Mouse (Mus musculus) gastrocnemius, postnatal 14 days (tissue): ENCODE data around the gene Col4a6. TPM values are rescaled to one million over a fixed set of nuclear protein-coding genes. Genes with fewer than 3 reads are reported as not detected.

Source experiments
- DNase-seq: peaks from one replicate; pipeline ENCODE4 v3.0.0; 2021; ENCODE audit warnings: mixed read lengths
- intact Hi-C: fragments of 180-260 bp; cut with DNase I; formaldehyde crosslinking; loops from one replicate; pipeline ENCODE4 v1.15.1; 2025; ENCODE audit warnings: low total_unique reads
- total RNA-seq, 2 experiments: library from RNA; stranded (reverse); gene quantifications; 2 replicates each; pipeline ENCODE4 v1.2.3; 2021

The Col4a6 gene
- total RNA-seq, 2 experiments from 2014 or later, result 0.18 to 0.27 TPM

DNA sequence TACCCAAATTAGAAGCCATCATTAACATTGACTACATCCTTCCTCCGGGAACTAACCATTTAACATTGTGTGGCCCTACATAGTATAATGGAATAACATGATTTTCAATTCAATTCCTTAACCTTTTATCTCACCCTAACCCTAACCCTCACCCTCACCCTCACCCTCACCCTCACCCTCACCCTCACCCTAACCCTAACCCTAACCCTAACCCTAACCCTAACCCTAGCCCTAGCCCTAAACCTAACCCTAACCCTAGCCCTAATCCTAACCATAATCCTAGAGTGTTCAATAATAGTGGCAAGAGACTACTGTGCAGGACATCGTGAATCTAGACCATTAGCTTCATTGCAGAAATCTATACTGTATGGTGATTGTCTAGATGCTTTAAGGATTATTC is 197.5 kb downstream of the Col4a6 start:
- intact Hi-C loops, result no loop called here

DNA sequence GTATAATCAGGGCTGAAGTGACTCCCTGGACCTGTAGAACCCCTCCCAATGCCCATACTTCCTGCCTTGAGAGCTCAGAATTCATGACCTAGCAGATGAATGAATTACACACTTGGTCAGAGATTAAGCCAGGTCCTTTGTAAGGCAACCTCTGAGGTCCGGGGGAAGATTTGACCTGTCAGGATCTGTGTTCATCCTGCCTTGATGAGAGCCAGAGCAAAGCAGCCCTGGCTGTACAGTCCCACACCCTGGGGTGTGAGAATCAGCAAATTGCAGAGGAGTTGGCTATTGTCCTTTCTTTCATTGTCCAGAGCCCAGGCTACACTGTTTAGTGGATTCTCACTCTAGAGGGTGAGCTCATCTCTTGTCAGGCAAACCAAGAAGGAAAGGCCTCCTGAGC is 207.9 kb downstream of the Col4a6 start:
- intact Hi-C loops, result no loop called here
- no peak for DNase-seq

More for the DNA sequence above, 197.5 kb downstream of the Col4a6 start:
- no peak for DNase-seq

DNA sequence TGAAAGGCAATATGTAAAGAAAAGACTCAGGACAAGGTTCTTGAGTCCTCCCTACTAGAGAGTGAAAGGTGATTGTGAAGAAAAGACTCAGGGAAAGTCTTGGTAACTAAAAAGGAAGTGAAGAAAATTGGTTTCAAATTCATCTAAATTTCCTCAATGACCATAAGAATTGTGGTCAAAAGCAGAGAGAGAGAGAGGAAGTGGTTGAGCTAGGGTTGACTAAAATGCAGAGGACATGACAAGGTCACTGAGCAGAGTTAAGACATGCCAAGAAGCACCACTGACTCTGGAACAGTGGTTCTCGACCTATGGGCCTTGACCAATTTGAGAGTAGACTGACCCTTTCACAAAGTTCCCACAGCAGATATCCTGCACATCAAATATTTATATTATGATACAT is 224.2 kb downstream of the Col4a6 start:
- no peak for DNase-seq
- intact Hi-C loops, result no loop called here

DNA sequence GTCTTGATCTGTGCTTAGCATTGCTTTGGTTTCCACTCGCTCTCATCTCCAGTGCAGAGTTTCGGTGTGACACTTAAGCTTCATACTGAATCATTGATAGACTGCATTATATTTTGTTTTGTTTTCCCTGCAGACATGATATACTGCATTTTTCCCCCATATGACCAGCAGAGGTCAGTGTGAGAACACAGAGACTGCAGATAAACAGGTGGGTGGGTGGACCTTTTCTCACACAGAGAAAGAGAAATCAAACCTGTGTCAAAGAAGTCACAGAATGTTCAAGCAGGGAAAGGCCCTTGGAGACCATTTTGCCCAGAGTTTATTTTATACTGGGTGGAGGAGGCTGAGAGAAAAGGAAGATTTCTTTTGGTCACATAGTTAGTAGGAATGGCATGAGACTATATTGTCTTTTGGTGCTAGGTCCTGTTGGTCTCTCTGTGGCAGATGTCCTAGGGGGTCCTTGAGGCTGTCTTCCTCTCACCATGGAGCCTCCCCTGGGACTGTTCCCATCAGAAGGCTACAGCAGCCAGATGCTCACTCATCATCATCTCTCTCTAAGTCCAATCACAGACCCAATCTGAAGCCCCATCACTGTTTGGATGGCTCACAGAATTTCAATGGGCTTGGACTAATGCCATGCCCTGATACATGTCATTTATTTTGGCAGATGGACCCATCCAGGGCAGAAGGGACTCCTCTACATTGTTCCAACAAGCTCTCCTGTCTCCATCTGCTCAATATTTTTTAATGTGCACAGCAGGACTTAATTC is 237.1 kb downstream of the Col4a6 start:
- DNase-seq, result no peak
- intact Hi-C loops, result loop anchor here (10.0 kb wide), 1 partner anchor 858 kb away; no protein-coding TSS in a partner anchor

DNA sequence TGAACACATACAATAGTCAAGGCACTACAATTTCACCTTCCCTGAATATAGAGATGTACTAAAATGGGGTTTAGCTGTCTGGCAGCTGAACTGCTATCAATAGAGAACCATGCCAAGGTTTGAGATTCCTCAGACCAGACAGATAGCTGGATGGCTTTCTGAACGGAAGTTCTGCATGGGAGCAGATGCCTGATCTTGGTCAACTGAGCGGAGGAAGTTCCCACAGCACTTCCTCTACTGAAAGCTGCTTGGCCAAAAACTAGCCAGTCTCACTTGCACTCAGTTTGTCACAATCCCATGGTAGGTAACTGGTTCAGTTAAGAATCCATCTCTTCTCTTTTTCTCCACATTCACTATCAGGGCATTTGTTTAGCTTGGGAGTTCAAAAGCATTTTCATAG is 245.7 kb downstream of the Col4a6 start:
- DNase-seq, result no peak
- intact Hi-C loops, result no loop called here

DNA sequence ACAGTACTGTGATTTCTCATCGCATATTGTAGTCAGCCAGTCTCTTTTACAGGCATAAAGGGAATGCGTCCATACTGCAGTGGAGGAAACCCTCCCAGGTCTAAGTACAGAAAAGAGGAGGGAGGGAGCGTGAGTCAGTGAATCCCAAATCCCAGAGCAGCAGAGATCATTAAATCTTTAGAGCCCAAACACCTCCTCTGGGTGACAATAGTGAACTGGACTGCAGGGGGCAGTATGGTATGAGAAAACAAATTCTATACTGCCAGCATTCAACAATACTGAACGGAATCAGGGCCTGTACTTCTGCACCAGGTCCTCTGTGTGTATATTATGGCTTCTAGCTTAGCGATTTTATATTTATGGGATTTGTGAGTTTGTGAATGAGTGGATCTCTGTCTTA is 261.1 kb downstream of the Col4a6 start:
- peak; percentile 26 for DNase-seq
- intact Hi-C loops, result no loop called here

DNA sequence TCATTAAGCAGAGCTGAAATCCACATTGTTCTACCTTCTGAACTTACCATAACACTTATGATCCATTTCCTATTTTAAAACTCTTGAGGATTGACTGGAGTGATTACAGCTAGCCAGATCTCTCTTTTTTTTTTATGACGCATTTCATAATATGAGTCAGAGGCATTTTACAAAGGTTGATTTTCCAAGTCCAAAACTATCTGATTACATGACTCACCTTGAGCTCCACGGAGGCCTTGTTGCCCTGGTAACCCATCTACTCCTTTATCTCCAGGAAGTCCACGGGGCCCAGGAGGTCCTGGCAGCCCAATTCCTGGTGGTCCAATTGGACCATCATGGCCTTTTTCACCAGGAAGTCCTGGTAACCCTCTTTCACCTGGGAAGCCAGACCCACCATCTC is 274.9 kb downstream of the Col4a6 start:
- DNase-seq, result no peak
- intact Hi-C loops, result no loop called here

DNA sequence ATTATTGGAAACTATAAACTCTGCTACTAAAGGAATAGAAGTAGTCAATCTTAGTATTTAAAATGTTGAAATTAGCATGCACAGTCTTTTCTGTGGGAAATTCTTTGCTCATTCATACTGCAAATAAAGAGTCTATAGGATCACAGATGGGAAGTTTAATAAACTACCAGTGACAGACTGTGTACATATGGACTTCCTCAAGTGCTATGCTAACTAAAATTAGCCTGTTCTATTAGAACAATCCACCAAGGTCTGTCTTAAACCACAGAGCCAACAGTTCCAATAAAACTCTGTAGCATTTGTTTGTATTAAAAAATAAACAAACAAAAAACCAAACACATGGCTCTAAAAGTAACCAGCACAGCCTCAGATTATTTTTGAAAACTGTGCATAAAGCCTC is 278.8 kb downstream of the Col4a6 start:
- no peak for DNase-seq
- intact Hi-C loops, result no loop called here

DNA sequence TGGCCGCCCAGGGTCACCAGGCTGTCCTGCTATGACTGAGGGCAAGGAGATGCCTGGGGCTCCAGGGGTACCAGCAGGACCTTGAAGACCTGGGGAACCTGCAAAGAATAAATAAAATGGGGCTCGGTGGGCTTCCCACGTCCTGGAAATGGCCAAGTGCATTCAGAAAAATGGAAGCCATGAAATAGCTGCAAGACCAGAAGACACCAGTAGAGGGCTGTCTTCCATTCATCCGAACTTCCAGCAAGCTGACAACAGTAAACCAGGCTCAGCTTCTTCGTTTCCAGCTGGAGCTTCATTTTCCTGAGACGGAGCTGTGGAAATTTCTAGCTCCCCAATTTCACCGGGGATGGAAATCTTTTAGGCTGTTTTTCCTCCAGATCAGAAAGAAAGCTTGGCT is 298.5 kb downstream of the Col4a6 start:
- intact Hi-C loops, result no loop called here
- no peak for DNase-seq

DNA sequence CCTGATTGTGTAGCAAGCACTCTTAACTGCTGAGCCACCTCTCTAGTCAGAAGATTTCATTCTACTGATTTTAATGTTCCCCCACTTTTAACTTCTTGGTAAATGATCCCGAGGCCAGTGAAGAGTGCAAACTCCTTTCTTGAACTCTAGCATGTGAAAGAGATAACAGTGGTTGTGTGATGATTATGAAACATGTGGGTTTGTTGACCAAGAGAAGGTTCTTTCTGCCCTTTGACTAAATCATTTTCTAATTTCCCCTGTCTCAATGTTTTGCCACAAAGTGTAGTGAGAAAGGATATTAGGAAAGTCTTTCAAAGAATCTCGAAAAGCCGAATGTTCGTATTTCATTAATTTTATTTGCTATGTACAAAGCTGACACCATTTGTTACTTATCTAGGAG is 308.8 kb downstream of the Col4a6 start:
- intact Hi-C loops, result no loop called here
- no peak for DNase-seq

DNA sequence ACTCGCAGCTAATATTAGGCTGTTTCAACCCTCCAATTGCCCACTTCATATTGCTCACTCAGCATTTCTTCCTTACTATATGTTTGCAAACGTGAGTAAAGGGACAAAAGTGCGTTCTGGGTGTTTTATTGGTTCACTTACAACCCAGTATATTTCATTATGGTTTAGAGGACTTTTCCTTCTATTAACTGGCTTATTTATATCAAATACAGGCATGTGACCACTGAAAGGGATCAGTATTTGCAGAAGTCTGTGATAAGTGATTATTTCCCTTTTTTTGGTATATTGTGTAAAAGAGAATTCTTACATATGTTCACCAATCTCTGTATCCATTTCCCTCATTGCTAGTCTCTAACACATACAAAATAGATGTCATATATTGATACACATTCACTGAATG is 313.5 kb downstream of the Col4a6 start:
- intact Hi-C loops, result no loop called here
- no peak for DNase-seq

DNA sequence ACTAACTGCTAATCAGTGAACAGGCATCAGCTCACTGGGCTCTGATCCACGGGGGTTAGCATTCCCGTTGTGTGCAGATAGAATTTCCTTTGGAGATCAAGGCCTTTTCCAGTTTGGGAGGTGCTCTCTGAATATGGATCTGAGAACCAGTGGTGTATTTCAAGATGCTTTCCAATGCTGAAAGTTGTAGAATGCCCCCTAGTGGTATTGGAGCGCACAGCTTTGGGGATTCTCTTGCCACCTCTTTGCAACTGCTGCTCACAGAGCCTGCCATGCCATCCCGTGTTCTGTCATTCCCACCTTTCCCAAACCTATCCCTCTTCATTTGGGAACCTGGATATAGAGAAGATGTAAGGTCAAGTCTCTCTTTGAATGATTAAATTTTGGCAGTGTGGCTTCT is 315.7 kb downstream of the Col4a6 start:
- intact Hi-C loops, result no loop called here

DNA sequence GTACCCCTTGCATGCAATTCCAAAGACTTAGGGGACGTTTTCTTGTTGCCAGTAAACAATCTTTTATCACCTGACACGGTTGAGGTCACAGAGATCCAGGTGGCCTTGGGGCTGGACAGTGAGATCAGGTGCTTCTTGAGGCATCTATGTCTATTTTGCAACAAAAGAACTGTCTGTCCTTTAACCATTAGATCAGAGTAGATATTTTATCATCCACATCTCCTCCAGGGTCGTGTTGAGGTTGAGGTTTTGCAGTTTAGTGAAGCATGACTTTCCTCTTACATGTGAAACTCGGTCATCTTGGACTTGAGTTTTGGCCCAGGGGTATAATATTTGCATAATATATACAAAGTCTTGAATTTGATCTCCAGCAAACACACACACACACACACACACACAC is 316.2 kb downstream of the Col4a6 start:
- intact Hi-C loops, result no loop called here

More for the DNA sequence above, 315.7 kb downstream of the Col4a6 start:
- DNase-seq, result no peak

DNA sequence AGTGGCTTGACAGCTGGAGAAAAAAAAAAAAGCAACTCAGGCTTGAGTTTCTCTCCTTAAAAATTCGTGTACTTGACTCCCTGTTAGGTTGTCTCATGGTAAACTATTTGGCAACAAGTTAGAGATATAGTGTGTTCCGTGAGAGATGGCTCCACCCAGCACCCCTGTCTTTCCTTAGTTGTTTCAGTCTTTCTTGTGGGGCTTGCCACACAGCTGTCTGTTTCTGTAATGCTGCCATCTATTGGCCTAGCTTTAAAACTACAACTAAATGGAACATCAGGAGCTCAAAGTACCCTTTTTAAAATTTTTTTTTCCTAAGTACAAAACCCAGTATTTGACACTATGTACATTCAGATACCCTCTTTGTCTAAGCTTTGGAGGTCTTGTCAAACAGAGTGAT is 317.2 kb downstream of the Col4a6 start:
- DNase-seq, result no peak
- intact Hi-C loops, result no loop called here

More for the DNA sequence above, 316.2 kb downstream of the Col4a6 start:
- DNase-seq, result no peak

DNA sequence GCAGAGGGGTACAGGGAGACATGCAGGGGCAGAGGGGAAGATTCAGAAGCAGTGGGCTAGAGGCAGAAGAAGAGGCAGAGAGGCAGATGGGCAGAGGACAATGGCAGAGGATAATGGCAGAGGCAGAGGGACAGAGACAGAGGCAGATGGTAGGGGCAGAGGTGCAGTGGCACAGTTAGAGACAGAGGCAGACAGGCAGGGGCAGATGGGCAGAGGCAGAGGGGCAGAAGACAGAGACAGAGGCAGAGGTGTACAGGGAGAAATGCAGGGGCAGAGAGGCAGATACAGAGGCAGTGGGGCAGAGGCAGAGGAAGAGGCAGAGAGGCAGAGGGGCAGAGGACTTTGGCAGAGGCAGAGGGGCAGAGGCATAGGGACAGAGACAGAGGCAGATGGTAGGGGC is 322.7 kb downstream of the Col4a6 start:
- DNase-seq, result no peak
- intact Hi-C loops, result no loop called here

DNA sequence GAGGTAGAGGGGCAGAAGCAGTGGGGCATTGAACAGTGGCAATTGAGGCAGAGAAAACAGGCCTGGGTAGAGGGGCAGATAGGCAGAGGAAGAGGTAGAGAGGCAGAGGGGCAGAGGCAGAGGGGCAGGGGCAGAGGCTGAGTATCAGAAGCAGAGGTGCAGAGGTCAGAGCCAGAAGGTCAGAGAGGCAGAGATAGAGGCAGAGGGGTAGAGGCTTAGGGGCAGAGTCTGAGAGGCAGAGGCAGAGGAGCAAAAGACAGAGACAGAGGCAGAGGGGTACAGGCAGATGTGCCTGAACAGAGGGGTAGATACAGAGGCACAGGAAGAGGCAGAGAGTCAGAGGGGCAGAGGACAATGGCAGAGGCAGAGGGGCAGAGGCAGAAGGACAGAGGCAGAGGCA is 323.6 kb downstream of the Col4a6 start:
- intact Hi-C loops, result no loop called here
- DNase-seq, result no peak

DNA sequence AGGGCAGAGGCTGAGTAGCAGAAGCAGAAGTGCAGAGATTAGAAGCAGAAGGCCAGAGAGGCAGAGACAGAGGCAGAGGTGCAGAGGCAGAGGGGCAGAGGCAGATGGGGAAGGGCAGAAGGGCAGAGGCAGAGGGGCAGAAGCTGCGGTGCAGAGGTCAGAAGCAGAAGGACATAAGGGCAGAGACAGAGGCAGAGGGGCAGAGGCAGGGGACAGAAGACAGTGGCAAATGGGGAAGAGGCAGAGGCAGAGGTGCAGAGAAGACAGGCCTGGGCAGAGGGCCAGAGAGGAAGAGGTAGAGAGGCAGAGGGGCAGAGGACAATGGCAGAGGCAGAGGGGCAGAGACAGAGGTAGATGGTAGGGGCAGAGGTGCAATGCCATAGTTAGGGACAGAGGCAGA is 324.2 kb downstream of the Col4a6 start:
- DNase-seq, result no peak
- intact Hi-C loops, result no loop called here

Other genes with a start within 250 kb of the Col4a6 start
- gene Col4a5, start 1.3 kb upstream of the Col4a6 start, total RNA-seq, result 1 to 10 TPM; 3.3 to 4.9 TPM